Mouse (Mus musculus) stomach, postnatal 0 days (tissue): ENCODE measurements around the gene Lrmda. TPM values are rescaled to one million over a fixed set of nuclear protein-coding genes. Genes with fewer than 3 reads are reported as not detected.
A peak's percentile ranks its signal among the peaks of the same experiment; 100 is the strongest.

Experiments used
- ATAC-seq: fragments of 200-750 bp; cut with Nextera tagmentation; 2 replicates; pipeline ENCODE4 v1.8.0; 2017; ENCODE audit not compliant: low FRiP score, low TSS enrichment
- DNase-seq: peaks from one replicate; pipeline ENCODE4 v3.0.0-alpha.2; 2016; ENCODE audit warnings: low spot score
- H3K27ac ChIP-seq: fragments of 300-500 bp; sonication (generic); replicated peaks from 2 replicates; pipeline ENCODE4 v1.5.1; 2014; ENCODE audit warnings: mild to moderate bottlenecking, control low read depth
- H3K27me3 ChIP-seq: fragments of 300-500 bp; sonication (generic); 2 replicates; pipeline ENCODE4 v1.6.1; 2014; ENCODE audit warnings: low read length; ENCODE audit not compliant: control insufficient read depth, insufficient read depth
- H3K36me3 ChIP-seq: fragments of 300-500 bp; sonication (generic); 2 replicates; pipeline ENCODE4 v1.6.1; 2014; ENCODE audit warnings: low read length, mixed read lengths; ENCODE audit not compliant: control insufficient read depth, insufficient read depth
- H3K4me1 ChIP-seq: fragments of 300-500 bp; sonication (generic); replicated peaks from 2 replicates; pipeline ENCODE4 v1.6.1; 2014; ENCODE audit warnings: antibody characterized with exemption; ENCODE audit not compliant: control insufficient read depth, insufficient read depth
- H3K4me2 ChIP-seq: fragments of 300-500 bp; sonication (generic); replicated peaks from 2 replicates; pipeline ENCODE4 v1.6.1; 2014; ENCODE audit warnings: low read depth, mild to moderate bottlenecking, control low read depth, moderate library complexity
- H3K4me3 ChIP-seq: fragments of 300-500 bp; sonication (generic); 2 replicates; pipeline ENCODE4 v1.5.1; 2014; ENCODE audit warnings: low read depth, low read length, control low read depth
- H3K9ac ChIP-seq: fragments of 300-500 bp; sonication (generic); 2 replicates; pipeline ENCODE4 v1.6.1; 2014; ENCODE audit warnings: mild to moderate bottlenecking, low read length, control low read depth, mixed read lengths
- H3K9me3 ChIP-seq: fragments of 300-500 bp; sonication (generic); 2 replicates; pipeline ENCODE4 v1.6.1; 2016; ENCODE audit warnings: low read length; ENCODE audit not compliant: control insufficient read depth
- CTCF ChIP-seq: IDR thresholded peaks from 2 replicates; pipeline ENCODE4 v1.5.1; 2016; ENCODE audit warnings: antibody characterized with exemption, low read depth, mild to moderate bottlenecking, moderate library complexity
- EP300 ChIP-seq: optimal IDR thresholded peaks from 2 replicates; pipeline ENCODE3; 2016; ENCODE audit warnings: antibody characterized with exemption
- WGBS: fragments of 180-500 bp; shearing (Covaris S2); extraction: QIAGEN DNeasy Blood & Tissue Kit; methylation state at CpG from one replicate; pipeline ENCODE4 v1.1.7; 2014; 5-methylcytosine and 5-hydroxymethylcytosine counted together
- polyA plus RNA-seq: library from polyadenylated mRNA; unstranded; fragments of >200 nt; fragmentation: Nextera tagmentation; extraction: Ambion mirVana; gene quantifications from 2 replicates; pipeline ENCODE4 v1.2.1, GENCODE M21; 2015

The Lrmda gene
- polyA plus RNA-seq, 1 experiment from 2014 or later: 0.39 TPM

- Histone ChIP-seq H3K27ac (peak overlapping the region; percentile 99), H3K4me2 (peak overlapping the region; percentile 94), H3K9me3 (no peaks in the 10 kb centered on the region), H3K27me3 (no peaks in the 10 kb centered on the region), H3K9ac (peak overlapping the region; percentile 96), H3K36me3 (peaks cover 11% of the 10 kb centered on the region; the same call in 1 of the 2 replicates), H3K4me1 (peaks cover 5% of the 10 kb centered on the region; the same call in 1 of the 2 replicates), H3K4me3 (peak overlapping the region; percentile 90)
- 15% methylated on average over 18 of the region's 18 CpGs for WGBS
- DNase-seq (no peak), ATAC-seq (no peak)
- TF ChIP-seq CTCF (no peak), EP300 (no peak)
Observed at GRCm38 (mm10) chr14:21983950-21984730, 35.4 kb upstream of the Lrmda start.

GRCm38 (mm10) chr14:21984757-21985425 lies 34.6 kb upstream of the Lrmda start:
- peak overlapping the region; percentile 94 for H3K4me2 ChIP-seq
- DNase-seq (peak; percentile 60), ATAC-seq (no peak)
- peaks cover 5% of the 10 kb centered on the region; the same call in 1 of the 2 replicates for H3K4me1 ChIP-seq
- H3K27me3 ChIP-seq: no peaks in the 10 kb centered on the region
- 5% methylated on average over 49 of the region's 49 CpGs for WGBS
- no peaks in the 10 kb centered on the region for H3K9me3 ChIP-seq
- TF ChIP-seq CTCF (no peak), EP300 (no peak)
- H3K4me3 ChIP-seq: peak overlapping the region; percentile 90
- H3K9ac ChIP-seq: peak overlapping the region; percentile 96
- H3K27ac ChIP-seq: peak overlapping the region; percentile 99
- H3K36me3 ChIP-seq: peaks cover 11% of the 10 kb centered on the region; the same call in 1 of the 2 replicates

- 2% methylated on average over 37 of the region's 37 CpGs for WGBS
- TF ChIP-seq EP300 (no peak), CTCF (no peak)
- no peaks in the 10 kb centered on the region for H3K9me3 ChIP-seq
- peak overlapping the region; percentile 94 for H3K4me2 ChIP-seq
- H3K9ac ChIP-seq: peak overlapping the region; percentile 96
- DNase-seq (peak; percentile 49), ATAC-seq (no peak)
- H3K27ac ChIP-seq: peak overlapping the region; percentile 99
- peak overlapping the region; percentile 90 for H3K4me3 ChIP-seq
- peaks cover 11% of the 10 kb centered on the region; the same call in 1 of the 2 replicates for H3K36me3 ChIP-seq
- H3K27me3 ChIP-seq: no peaks in the 10 kb centered on the region
- peaks cover 5% of the 10 kb centered on the region; the same call in 1 of the 2 replicates for H3K4me1 ChIP-seq
Observed at GRCm38 (mm10) chr14:21985426-21985931, 34.0 kb upstream of the Lrmda start.

DNA sequence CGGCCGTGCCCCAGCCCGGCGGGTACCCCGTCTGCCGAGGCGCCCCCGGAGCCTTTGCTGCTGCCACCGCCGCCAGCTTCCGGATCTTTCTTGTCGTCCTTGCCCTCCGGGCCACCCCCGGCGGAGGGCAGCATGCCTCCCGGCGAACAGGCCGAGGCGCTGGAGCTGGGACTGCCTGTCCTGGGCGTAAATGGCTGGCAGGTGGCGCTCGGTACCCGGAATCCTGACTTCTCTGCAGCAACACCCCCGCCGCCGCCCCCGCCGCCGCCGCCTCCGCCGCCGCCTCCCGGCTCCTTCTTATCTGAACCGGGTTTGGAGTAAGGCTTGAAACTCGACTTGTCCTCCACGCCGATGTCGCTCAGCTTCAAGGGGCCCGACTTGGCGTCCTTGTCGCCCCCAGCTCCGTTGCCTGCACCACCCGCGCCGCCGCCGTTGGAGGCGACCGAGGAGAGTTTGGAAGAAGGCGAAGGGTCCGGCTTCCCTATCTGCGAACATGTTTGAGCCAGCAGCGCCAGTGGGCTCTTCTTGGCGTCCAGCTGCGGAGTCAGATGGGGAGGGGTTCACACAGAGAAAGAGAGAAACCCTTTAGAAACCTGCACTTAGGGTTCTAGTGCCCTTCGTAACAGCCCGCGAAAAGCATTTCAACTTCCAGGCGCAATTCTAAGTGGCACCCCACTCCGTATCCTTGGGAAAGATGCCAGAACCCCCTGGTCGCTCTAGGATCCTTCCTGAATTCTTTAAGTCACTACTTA lies 33.4 kb upstream of the Lrmda start:
- Histone ChIP-seq H3K4me1 (peaks cover 5% of the 10 kb centered on the region; the same call in 1 of the 2 replicates), H3K27ac (peak overlapping the region; percentile 99)
- TF ChIP-seq EP300 (no peak), CTCF (peak; percentile 72)

GRCm38 (mm10) chr14:21986733-21987659 lies 32.5 kb upstream of the Lrmda start:
- ATAC-seq (peak; percentile 6), DNase-seq (peak; percentile 78)
- H3K4me2 ChIP-seq: peak overlapping the region; percentile 94
- H3K9me3 ChIP-seq: no peaks in the 10 kb centered on the region
- H3K4me1 ChIP-seq: peaks cover 5% of the 10 kb centered on the region; the same call in 1 of the 2 replicates
- H3K4me3 ChIP-seq: peak overlapping the region; percentile 90
- peak overlapping the region; percentile 96 for H3K9ac ChIP-seq
- no peak for TF ChIP-seq EP300
- no peak for TF ChIP-seq CTCF
- peak overlapping the region; percentile 99 for H3K27ac ChIP-seq
- under 1% methylated on average over 45 of the region's 61 CpGs for WGBS
- peaks cover 11% of the 10 kb centered on the region; the same call in 1 of the 2 replicates for H3K36me3 ChIP-seq
- H3K27me3 ChIP-seq: no peaks in the 10 kb centered on the region

More for the DNA sequence above, 33.4 kb upstream of the Lrmda start:
- Histone ChIP-seq H3K9ac (peak overlapping the region; percentile 96), H3K4me3 (peak overlapping the region; percentile 90), H3K27me3 (no peaks in the 10 kb centered on the region), H3K4me2 (peak overlapping the region; percentile 94), H3K36me3 (peaks cover 11% of the 10 kb centered on the region; the same call in 1 of the 2 replicates), H3K9me3 (no peaks in the 10 kb centered on the region)
- DNase-seq: peak; percentile 95
- ATAC-seq: peak; percentile 27
- WGBS: under 1% methylated on average over 60 of the region's 62 CpGs
